Mouse (Mus musculus) forebrain, embryonic 16.5 days (tissue): Measurements from ENCODE around the gene Noct. TPM values are rescaled to one million over a fixed set of nuclear protein-coding genes. Genes with fewer than 3 reads are reported as not detected.
A peak's percentile ranks its signal among the peaks of the same experiment; 100 is the strongest.

ENCODE experiments used
- ATAC-seq: fragments of 200-750 bp; cut with Nextera tagmentation; 2 replicates; pipeline ENCODE4 v1.8.0; 2017; ENCODE audit warnings: mild to moderate bottlenecking, moderate library complexity
- H3K27ac ChIP-seq: fragments of 300-500 bp; sonication (generic); 2 replicates; pipeline ENCODE4 v1.5.1; 2014; ENCODE audit warnings: low read length, control low read depth
- H3K27me3 ChIP-seq: fragments of 300-500 bp; sonication (generic); replicated peaks from 2 replicates; pipeline ENCODE4 v1.6.1; 2014; ENCODE audit warnings: low read length; ENCODE audit not compliant: control insufficient read depth, insufficient read depth
- H3K36me3 ChIP-seq: fragments of 300-500 bp; sonication (generic); 2 replicates; pipeline ENCODE4 v1.6.1; 2014; ENCODE audit not compliant: control insufficient read depth, insufficient read depth
- H3K4me1 ChIP-seq: fragments of 300-500 bp; sonication (generic); replicated peaks from 2 replicates; pipeline ENCODE4 v1.6.1; 2014; ENCODE audit warnings: low read length; ENCODE audit not compliant: control insufficient read depth, insufficient read depth
- H3K4me2 ChIP-seq: fragments of 300-500 bp; sonication (generic); 2 replicates; pipeline ENCODE4 v1.6.1; 2014; ENCODE audit warnings: mild to moderate bottlenecking, low read length, control low read depth
- H3K4me3 ChIP-seq: fragments of 300-500 bp; sonication (generic); replicated peaks from 2 replicates; pipeline ENCODE4 v1.5.1; 2014; ENCODE audit warnings: mild to moderate bottlenecking, low read length, control low read depth
- H3K9ac ChIP-seq: fragments of 300-500 bp; sonication (generic); replicated peaks from 2 replicates; pipeline ENCODE4 v1.6.1; 2014; ENCODE audit warnings: low read depth, low read length, control low read depth
- H3K9me3 ChIP-seq: fragments of 300-500 bp; sonication (generic); 2 replicates; pipeline ENCODE4 v1.6.1; 2016; ENCODE audit warnings: low read length; ENCODE audit not compliant: control insufficient read depth
- WGBS: fragments of 180-500 bp; shearing (Covaris S2); extraction: QIAGEN DNeasy Blood & Tissue Kit; methylation state at CpG from one replicate; pipeline ENCODE4 v1.1.7; 2014; 5-methylcytosine and 5-hydroxymethylcytosine counted together
- polyA plus RNA-seq: library from polyadenylated mRNA; unstranded; fragments of >200 nt; fragmentation: Nextera tagmentation; extraction: Ambion mirVana; gene quantifications from 2 replicates; pipeline ENCODE4 v1.2.1, GENCODE M21; 2015

Gene Noct
- polyA plus RNA-seq, 1 experiment from 2014 or later = 21.3 TPM

DNA sequence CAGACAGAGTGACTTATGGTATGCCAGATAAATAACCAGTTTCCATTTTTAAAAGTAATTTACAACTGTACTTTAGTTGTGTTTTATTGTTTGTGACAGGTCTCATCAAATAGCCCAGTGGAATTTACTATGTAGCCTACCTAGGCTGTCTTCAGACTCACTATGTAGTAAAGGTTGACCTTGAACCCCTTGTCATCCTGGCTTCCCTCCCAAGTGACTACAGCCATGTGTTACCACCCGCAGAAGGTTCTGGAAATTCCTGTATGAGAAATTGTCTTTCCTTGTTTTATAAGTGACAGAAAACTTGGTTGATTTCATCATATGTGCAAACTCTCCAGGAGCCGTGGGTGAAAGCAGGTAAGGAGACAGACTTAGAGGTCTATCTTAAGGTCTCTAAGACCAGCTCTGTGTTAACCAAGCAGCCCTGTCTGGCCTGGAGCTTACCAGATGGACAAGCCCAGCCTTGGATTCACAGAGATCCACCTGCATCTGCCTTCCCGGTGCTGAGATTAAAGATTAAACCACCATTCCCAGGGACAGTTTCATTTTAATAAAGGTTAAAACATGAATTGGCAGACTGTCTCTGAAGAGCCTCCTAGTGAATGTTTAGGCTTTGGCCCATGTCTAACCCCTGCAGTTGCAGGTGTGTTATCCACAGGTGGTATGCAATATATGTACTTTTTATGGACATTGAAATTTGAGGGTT is 8.1 kb downstream of the Noct start:
- Histone ChIP-seq H3K27ac (no peak overlapping the region), H3K4me2 (no peak overlapping the region), H3K4me1 (peaks cover 12% of the 10 kb centered on the region), H3K27me3 (no peaks in the 10 kb centered on the region), H3K36me3 (no peaks in the 10 kb centered on the region), H3K4me3 (no peak overlapping the region), H3K9me3 (no peaks in the 10 kb centered on the region), H3K9ac (no peak overlapping the region)
- no peak for ATAC-seq
- whole genome bisulfite sequencing = 93% methylated on average over 3 of the region's 3 CpGs

DNA sequence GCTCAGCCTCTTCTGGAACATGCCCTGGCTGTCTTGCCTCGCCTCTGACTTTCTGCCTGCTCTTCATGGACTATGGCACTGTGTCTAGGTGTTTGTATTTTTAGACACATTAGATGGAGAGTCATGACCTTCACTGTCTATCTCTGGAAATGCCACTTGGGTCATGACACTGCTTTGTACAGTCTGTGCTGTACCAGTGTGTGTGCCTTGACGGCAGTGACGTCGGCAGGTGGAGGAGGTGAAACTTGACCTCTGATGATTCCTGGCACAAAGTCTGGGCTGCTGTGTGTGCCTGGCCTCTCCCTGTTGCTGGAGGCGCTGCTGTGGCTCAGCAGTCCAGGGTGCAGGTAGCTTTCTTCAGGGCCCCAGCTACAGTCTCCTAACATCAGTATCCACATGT is 9.2 kb downstream of the Noct start:
- Histone ChIP-seq H3K27me3 (no peaks in the 10 kb centered on the region), H3K36me3 (no peaks in the 10 kb centered on the region), H3K4me2 (no peak overlapping the region), H3K4me1 (peaks cover 12% of the 10 kb centered on the region), H3K9me3 (no peaks in the 10 kb centered on the region), H3K4me3 (no peak overlapping the region), H3K9ac (no peak overlapping the region), H3K27ac (no peak overlapping the region)
- no peak for ATAC-seq
- 73% methylated on average over 5 of the region's 5 CpGs for WGBS

DNA sequence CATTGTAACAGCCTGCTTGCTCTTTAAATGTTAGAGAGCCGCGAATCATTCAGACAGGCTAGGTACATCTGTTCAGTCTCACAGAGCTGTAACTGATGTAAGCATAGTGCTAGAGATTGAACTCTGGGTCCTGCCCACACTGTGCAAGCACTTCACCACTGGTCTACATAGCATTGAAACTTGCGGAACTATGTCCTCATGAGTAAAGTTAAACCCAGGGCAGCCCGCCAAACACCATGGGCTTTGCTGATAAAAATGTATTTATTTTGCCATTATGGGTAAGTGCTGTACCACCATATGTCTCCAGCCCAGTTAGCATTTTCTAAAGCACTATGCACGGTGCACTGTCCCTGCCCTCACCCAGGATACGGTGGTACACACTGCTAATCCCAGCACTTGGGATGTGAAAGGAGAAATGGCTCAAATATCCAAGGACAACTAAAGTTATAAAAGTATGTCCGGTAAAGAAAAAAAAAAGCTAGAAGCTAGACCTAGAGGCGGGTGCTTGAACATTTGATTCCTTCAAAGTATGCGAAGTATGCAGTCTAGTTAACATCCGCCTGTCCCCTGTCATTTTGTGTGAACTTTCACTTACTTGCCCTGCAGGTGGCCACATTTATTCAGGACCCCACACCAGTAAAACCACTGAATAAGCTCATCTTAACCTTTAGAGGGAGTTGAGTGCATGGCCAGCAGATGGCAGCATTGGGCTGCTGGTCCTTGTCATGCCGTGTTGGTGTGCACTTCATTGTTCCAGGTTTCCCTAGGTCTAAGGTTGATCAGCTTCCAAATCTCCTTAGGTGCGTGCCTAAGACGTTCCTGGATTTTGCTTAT is 9.9 kb downstream of the Noct start:
- H3K36me3 ChIP-seq = no peaks in the 10 kb centered on the region

DNA sequence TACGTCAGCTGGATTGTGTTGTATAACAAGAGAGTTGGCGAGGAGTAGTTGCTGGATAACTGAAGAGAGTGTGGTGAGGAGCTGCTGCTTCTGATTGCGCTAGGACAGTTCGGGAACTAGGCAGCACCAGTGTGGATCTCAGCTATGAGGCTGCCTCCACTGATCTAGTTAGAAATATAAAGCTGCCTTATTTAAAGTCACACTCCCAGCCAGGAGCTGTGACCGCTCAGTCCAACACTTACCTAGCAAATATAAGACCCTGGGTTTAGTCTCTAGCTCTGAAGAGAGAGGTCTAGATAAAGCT is 10.5 kb downstream of the Noct start:
- Histone ChIP-seq H3K9me3 (no peaks in the 10 kb centered on the region), H3K9ac (0 out of 2 replicates have a peak overlapping the region, but pooled peaks have one; percentile 14), H3K27ac (no peak overlapping the region), H3K4me2 (0 out of 2 replicates have a peak overlapping the region, but pooled peaks have one; percentile 13), H3K27me3 (no peaks in the 10 kb centered on the region), H3K36me3 (no peaks in the 10 kb centered on the region), H3K4me1 (peaks cover 9% of the 10 kb centered on the region; the same call in 1 of the 2 replicates), H3K4me3 (no peak overlapping the region)
- ATAC-seq = peak; percentile 59
- 74% methylated on average over 5 of the region's 5 CpGs for WGBS

More for the DNA sequence above, 9.9 kb downstream of the Noct start:
- H3K9me3 ChIP-seq = no peaks in the 10 kb centered on the region
- H3K9ac ChIP-seq = 0 out of 2 replicates have a peak overlapping the region, but pooled peaks have one; percentile 14
- H3K4me2 ChIP-seq = 0 out of 2 replicates have a peak overlapping the region, but pooled peaks have one; percentile 13
- ATAC-seq = peak; percentile 85
- H3K27ac ChIP-seq = no peak overlapping the region
- H3K4me3 ChIP-seq = no peak overlapping the region
- WGBS = 49% methylated on average over 13 of the region's 13 CpGs
- H3K27me3 ChIP-seq = no peaks in the 10 kb centered on the region
- H3K4me1 ChIP-seq = peaks cover 9% of the 10 kb centered on the region

DNA sequence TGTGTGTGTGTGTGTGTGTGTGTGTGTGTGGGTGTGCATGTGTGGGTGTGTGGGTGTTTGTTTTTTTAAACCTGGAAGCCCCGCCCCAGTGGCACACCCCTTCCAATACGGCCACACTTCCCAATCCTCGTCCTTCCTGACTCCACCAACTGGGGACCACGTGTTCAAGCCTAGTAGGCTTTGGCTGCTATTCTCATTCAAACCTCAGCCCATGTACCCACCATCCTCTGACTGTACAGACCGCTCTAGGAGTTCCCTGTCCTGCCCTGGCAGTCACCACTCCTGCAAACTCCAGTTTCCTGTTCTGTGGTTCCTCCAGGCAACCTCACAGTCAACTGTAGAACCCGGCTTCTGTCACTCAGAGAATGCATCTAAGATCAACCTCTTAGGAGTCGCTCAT is 14.3 kb downstream of the Noct start:
- Histone ChIP-seq H3K27ac (no peak overlapping the region), H3K4me2 (no peak overlapping the region), H3K4me3 (no peak overlapping the region), H3K9me3 (no peaks in the 10 kb centered on the region), H3K9ac (no peak overlapping the region), H3K4me1 (peaks cover 9% of the 10 kb centered on the region; the same call in 1 of the 2 replicates), H3K36me3 (no peaks in the 10 kb centered on the region), H3K27me3 (no peaks in the 10 kb centered on the region)
- WGBS = 87% methylated on average over 7 of the region's 7 CpGs
- ATAC-seq = no peak

DNA sequence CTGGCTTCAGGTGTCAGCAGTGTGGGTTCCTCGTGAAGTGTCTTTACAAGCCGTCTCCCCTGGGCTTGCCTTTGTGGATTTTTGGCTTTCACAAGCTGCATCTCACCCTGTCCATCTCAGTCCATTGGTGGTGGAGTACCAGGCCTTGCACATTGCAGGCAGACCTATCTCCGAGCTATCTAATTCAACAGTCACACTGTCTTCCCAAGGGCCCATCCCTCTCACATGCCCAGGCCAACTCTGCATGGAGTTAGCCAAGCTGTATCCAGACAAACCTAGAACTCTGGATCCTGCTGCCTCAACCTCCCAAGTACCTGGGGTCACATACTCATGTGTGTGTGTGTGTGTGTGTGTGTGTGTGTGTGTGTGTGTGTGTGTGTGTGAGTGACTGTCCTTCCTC is 15.3 kb downstream of the Noct start:
- Histone ChIP-seq H3K4me2 (no peak overlapping the region), H3K27ac (no peak overlapping the region), H3K9me3 (no peaks in the 10 kb centered on the region), H3K27me3 (no peaks in the 10 kb centered on the region), H3K9ac (no peak overlapping the region), H3K36me3 (no peaks in the 10 kb centered on the region), H3K4me1 (peaks cover 3% of the 10 kb centered on the region; the same call in 1 of the 2 replicates), H3K4me3 (no peak overlapping the region)
- no peak for ATAC-seq
- 93% methylated on average over 3 of the region's 3 CpGs for WGBS

DNA sequence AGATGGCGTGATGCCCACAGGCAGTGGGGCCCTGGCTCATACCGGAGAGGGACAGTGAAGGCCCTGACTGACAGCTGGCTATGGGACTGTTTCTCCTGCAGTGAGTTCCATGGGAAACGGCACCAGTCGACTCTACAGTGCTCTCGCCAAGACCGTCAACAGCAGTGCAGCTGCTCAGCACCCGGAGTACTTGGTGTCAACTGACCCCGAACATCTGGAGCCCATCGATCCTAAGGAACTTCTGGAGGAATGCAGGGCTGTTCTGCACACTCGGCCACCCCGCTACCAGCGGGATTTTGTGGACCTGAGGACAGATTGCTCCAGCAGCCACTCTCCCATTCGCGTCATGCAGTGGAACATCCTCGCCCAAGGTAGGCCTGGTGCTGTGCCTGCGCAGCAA is 23.5 kb downstream of the Noct start:
- H3K4me2 ChIP-seq = no peak overlapping the region
- 88% methylated on average over 16 of the region's 16 CpGs for WGBS
- H3K9ac ChIP-seq = no peak overlapping the region
- no peaks in the 10 kb centered on the region for H3K9me3 ChIP-seq
- no peak overlapping the region for H3K4me3 ChIP-seq
- no peaks in the 10 kb centered on the region for H3K27me3 ChIP-seq
- ATAC-seq = no peak
- H3K36me3 ChIP-seq = peaks cover 4% of the 10 kb centered on the region
- H3K27ac ChIP-seq = no peak overlapping the region
- no peaks in the 10 kb centered on the region for H3K4me1 ChIP-seq

DNA sequence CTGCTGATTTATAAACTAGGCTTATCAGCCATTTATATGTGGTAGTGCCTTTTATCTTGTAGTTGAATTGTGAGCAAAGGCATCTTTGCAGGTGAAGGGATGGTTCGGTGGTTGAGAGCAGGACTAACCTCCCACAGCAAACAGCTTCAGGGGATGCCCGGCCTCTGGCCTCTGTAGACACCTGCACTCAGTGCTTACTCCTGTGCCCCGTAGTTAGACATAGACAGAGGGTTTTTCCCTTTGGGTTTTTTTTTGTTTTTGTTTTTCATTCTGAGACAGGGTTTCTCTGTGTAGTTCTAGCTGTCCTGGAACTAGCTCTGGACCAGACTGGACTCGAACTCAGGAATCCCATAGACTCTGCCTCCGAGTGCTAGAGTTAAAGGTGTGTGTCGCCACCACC is 24.4 kb downstream of the Noct start:
- whole genome bisulfite sequencing = 91% methylated on average over 6 of the region's 6 CpGs
- Histone ChIP-seq H3K27ac (no peak overlapping the region), H3K4me2 (no peak overlapping the region), H3K9me3 (no peaks in the 10 kb centered on the region), H3K9ac (no peak overlapping the region), H3K4me3 (no peak overlapping the region), H3K36me3 (peaks cover 11% of the 10 kb centered on the region), H3K4me1 (no peaks in the 10 kb centered on the region), H3K27me3 (no peaks in the 10 kb centered on the region)
- ATAC-seq = no peak

DNA sequence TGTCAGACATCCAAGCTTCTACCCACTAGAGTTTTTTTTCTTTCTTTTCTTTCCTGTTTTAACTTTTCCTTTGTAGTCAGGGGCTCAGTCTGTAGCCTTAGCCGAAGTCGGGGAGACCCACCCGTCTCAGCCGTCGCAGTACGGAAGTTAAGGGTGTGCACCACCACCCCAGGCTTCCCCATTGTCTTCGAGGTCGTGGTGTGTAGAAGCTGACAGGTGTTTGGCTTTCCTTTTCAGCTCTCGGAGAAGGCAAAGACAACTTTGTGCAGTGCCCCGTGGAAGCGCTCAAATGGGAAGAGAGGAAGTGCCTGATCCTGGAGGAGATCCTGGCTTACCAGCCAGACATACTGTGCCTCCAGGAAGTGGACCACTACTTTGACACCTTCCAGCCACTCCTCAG is 25.2 kb downstream of the Noct start:
- Histone ChIP-seq H3K9me3 (no peaks in the 10 kb centered on the region), H3K4me2 (no peak overlapping the region), H3K27ac (no peak overlapping the region), H3K4me3 (no peak overlapping the region), H3K36me3 (peaks cover 17% of the 10 kb centered on the region), H3K9ac (no peak overlapping the region), H3K27me3 (no peaks in the 10 kb centered on the region), H3K4me1 (no peaks in the 10 kb centered on the region)
- ATAC-seq = no peak
- WGBS = 90% methylated on average over 11 of the region's 11 CpGs
